Mouse (Mus musculus): ENCODE results near the gene Lcp1. TPM values are rescaled to one million over a fixed set of nuclear protein-coding genes. Genes with fewer than 3 reads are reported as not detected.

Gene Lcp1
- total RNA-seq, 1 experiment from 2014 or later, result 384 TPM

DNA sequence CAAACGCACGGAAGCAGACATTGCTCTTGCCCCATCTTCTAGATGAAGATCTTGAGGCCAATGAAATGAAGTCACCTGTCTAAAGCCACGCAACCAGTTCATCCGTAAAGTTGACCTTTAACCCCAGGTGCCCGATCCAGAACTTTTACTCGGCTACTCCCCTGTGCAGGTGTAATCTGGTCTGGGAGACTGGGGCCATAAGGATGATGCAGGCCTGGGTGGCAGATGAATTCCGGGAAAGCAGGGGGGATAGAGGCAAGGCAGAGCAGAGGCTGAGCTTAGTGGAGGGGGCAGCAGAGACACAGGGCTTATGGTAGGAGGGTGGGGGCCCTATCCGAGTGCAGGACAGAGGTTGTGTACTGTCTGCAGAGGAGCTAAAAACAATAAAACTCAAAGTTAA lies 43.4 kb downstream of the Lcp1 start:
- ATAC-seq (replicated peaks in 1 of 2; ENCODE audit: insufficient read depth in 1 of 2, low FRiP score in 2 of 2, low TSS enrichment in 1 of 2, low read depth in 1 of 2, poor library complexity in 2 of 2, severe bottlenecking in 2 of 2), result no peak

DNA sequence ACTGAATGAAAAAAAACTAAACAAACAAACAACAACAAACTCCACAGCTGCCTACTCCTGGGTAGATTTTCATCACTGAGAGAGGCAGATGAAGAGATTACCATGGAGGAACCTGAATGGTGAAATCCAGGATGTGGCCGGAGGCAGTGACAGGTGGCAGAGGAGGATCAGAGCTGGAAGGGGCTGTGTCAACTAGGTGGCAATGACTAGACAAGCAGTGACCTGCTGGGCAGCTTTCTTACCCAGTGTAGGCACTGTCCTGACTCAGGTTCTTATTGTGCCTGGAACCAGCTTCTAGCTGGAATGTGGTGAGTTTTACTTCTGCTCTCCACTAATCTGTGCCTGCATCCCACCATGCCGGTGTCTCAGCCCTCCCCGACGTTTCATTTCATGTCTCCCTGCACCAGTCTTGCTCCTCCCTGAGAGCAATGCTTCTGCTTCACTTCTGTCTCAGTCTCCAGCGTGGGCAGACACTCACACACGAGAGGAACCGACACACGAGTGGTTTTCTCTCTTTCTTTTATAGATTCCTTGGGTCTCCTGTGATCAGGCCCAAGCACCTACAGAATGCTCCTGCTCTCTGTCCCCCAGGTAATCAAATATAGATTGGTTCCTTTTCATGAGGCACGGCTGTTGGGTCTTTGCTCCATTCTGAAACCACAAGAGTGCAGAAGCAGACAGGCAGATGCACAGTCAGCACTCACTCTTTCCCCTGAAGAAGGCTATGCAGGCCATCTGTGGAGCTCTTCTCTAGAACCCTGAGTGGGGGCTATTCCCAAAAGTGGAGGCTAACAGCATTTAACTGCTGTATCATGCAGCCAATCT lies 44.0 kb downstream of the Lcp1 start:
- ATAC-seq (replicated peaks in 1 of 2; ENCODE audit: insufficient read depth in 1 of 2, low FRiP score in 2 of 2, low TSS enrichment in 1 of 2, low read depth in 1 of 2, poor library complexity in 2 of 2, severe bottlenecking in 2 of 2), result peak in 1 of 2 experiments; percentile 26; a peak in 1 of 4 replicates

DNA sequence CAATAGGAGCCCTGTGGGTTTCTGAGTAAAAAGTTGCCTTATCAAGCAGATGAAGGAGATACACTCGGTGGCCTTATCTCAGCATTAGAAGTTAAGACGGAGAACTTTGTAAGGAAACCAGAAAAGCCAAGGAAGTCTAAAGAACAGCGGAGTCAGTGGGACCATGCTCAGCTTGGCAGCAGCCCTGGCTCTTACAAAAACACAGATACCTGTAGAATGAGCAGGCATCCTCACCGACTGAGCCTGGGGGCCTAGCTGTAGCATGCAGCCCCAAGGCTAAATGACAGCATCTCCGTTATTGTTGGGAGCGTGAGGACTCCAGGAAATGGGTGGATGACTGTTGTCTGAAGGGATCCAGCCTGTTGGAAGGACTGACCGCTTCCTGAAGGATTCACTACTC lies 44.9 kb downstream of the Lcp1 start:
- ATAC-seq (replicated peaks in 1 of 2; ENCODE audit: insufficient read depth in 1 of 2, low FRiP score in 2 of 2, low TSS enrichment in 1 of 2, low read depth in 1 of 2, poor library complexity in 2 of 2, severe bottlenecking in 2 of 2), result no peak

DNA sequence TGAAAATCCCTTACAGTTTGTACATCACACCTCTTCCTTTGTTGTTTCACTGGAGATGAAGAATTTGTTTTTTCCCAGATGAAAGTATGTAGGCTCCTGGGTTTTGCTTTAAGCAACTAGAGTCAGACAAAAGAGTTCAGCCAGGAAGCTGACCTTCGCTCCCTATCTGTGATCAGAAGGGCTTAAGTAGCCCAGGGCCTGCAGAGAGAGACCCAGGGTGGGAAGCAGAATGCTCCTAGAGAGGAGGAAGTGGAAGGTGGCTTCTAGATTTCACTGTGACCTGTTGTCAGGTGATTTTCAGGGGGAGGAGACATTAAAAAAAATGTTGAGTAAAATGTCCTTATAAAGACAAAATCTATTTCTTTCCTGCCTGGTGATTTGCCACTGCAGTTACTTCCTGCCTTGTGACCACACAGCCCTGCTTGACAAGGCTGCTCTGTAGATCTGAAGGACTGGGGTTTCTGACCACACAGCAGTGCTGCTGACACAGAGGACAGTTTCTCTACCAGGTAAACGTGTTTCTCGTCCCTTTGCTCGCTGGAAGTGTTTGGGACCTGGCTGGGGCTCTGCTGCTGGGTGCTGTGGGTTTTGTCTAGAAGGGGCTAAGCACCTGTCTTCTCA lies 45.6 kb downstream of the Lcp1 start:
- ATAC-seq (replicated peaks in 1 of 2; ENCODE audit: insufficient read depth in 1 of 2, low FRiP score in 2 of 2, low TSS enrichment in 1 of 2, low read depth in 1 of 2, poor library complexity in 2 of 2, severe bottlenecking in 2 of 2), result peak; percentile 47

DNA sequence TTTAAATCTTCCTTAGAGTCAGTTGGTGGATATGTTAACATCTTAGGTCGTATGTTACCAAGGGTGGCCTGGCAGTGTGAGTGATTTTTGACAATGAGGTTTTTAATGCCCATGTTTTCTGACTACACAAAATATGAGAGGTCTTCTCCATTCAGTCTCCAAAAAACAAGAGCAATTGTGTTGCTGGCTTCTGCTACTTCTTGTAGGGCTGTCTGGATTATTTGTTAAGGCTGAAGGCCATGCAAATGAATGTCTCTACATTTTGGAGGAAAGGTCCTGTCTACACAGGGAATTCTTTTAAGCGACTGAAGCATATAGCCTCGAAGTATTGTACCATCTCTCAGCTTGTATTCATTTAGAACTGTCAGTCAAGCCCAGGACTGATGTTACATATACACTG lies 46.5 kb downstream of the Lcp1 start:
- no peak for ATAC-seq (replicated peaks in 1 of 2; ENCODE audit: insufficient read depth in 1 of 2, low FRiP score in 2 of 2, low TSS enrichment in 1 of 2, low read depth in 1 of 2, poor library complexity in 2 of 2, severe bottlenecking in 2 of 2)

DNA sequence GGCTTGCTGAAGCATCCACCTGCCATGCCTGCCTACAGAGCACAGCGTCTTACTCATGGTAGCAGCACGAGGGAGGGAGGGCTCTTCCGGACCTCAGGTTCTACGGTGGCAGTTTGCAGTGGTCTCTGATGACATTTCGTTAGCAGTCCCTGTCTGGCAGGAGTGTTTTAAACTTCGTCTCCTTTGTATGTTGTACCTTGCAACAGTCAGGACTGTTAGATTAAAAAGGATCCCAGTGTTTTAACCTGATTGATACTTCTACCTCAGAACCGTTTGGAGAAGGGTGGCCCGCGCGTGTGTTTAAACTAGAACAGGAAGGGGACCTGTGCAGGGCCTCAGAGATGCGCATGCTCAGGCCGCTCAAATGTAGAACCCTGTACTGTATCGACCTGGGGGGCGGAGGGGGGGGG lies 47.5 kb downstream of the Lcp1 start:
- peak in 1 of 2 experiments; percentile 29; a peak in 1 of 4 replicates for ATAC-seq (replicated peaks in 1 of 2; ENCODE audit: insufficient read depth in 1 of 2, low FRiP score in 2 of 2, low TSS enrichment in 1 of 2, low read depth in 1 of 2, poor library complexity in 2 of 2, severe bottlenecking in 2 of 2)

DNA sequence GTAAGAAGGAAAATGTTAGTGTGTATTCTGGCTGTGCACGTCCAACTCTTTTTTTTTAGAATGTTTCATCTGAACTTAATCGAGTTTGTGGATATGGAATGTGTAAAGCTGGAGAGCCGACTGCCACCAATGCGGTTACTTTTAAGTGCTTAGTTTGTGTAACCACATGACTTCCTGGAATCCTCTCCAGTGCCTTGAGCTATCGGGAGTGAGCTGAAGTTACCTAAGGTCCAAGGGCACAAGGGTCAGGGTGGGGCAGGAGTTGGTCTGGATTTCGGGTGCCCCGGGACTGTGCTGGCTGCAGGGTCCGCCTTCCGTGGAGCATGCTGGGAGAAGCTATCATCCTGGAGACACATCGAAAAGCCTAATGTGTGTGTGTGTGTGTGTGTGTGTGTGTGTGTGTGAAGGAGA lies 47.9 kb downstream of the Lcp1 start:
- no peak for ATAC-seq (replicated peaks in 1 of 2; ENCODE audit: insufficient read depth in 1 of 2, low FRiP score in 2 of 2, low TSS enrichment in 1 of 2, low read depth in 1 of 2, poor library complexity in 2 of 2, severe bottlenecking in 2 of 2)

DNA sequence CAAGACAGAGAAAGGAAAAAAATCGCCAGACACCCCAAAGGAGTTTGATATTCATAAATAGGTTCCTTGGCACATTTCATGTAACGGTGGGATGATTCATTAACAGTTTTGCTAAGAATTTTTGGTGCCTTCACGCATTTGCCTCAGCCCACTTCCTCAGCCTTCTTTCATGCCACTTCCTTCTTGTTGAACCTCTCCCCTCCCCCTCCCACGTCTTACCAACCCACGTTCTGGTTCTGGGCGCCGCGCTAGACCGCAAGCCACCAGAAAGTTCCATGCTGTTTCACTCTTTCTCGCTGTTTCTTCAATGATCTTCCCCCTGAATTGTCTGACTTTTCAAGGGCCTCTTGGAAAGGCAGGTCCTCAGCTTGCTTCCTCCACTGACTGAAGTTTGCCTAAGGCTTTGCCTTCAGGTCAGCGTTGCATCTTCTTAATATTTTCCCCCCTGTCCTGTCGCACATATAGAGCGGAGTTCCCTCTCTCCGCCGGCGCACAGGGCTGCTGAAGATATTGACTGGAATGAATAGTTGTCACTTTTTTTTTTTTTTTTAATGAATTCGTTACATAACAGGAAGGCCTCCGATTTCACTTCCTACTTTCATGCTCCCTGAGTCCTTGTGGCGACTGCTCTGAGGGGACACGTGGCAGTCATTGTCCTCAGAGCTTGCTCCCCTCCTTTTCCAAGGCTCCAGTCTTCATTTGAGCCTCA lies 48.5 kb downstream of the Lcp1 start:
- peak; percentile 34 to 47 for ATAC-seq (replicated peaks in 1 of 2; ENCODE audit: insufficient read depth in 1 of 2, low FRiP score in 2 of 2, low TSS enrichment in 1 of 2, low read depth in 1 of 2, poor library complexity in 2 of 2, severe bottlenecking in 2 of 2)

DNA sequence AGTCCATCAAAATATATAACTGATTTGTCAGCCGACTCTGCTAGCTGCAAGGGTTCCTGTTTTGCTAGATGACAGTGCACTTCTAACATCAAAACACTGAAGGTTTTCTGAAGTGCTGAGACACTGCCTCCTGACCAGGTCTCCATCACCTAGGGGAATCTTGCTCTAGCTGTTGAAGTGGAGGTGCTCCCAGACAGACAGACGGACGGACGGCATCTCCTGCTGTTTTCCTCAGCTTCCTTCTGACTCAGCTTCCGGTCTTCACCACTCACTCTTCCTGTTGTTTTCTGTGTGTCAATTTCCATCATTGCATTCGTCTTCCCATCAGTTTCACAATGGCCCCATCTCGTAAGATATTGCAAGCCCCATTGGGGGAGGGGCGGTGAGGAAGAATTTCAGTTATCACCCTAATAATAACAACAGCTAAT lies 49.7 kb downstream of the Lcp1 start:
- ATAC-seq (replicated peaks in 1 of 2; ENCODE audit: insufficient read depth in 1 of 2, low FRiP score in 2 of 2, low TSS enrichment in 1 of 2, low read depth in 1 of 2, poor library complexity in 2 of 2, severe bottlenecking in 2 of 2), result peak in 1 of 2 experiments; percentile 9; a peak in 1 of 4 replicates

DNA sequence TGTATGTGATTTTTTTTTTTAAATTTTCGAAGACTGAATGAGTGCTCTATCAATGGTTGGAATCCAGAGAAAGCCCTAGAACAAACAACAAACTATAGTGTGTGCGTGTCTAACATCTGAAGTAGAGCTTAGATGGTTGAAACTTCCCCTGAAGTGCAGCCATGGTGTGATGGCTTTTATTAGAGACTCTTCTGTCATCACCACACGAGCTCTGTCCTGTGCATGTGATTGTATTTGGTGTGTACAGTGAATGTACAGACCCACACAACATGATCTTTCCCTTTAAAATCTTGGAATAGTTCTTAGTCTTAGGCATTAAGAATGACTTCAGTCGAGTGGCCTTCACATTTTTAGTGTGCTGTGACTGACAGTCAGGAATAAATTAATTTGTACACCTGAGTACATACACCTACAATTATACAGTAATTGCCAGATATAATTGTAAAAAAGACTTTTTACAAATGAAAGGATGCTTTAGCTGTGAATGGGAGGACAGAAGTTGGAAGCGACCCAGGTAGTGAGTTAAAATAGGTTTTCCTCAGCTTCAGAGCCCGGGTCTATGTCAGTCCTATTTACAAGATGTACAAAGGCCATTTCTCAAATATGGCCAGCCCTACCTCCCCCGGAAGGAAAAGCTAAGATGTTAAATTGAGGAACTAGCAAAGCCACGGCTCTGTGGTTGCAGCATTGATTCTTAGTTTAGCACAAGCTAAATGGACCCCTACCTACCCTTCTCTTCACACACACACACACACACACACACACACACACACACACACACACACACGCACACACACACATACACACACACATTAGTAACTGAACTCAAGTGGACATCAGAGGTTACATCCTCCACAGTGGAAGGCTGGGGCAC lies 50.4 kb downstream of the Lcp1 start:
- peak; percentile 23 to 35; a peak in 3 of 4 replicates for ATAC-seq (replicated peaks in 1 of 2; ENCODE audit: insufficient read depth in 1 of 2, low FRiP score in 2 of 2, low TSS enrichment in 1 of 2, low read depth in 1 of 2, poor library complexity in 2 of 2, severe bottlenecking in 2 of 2)

DNA sequence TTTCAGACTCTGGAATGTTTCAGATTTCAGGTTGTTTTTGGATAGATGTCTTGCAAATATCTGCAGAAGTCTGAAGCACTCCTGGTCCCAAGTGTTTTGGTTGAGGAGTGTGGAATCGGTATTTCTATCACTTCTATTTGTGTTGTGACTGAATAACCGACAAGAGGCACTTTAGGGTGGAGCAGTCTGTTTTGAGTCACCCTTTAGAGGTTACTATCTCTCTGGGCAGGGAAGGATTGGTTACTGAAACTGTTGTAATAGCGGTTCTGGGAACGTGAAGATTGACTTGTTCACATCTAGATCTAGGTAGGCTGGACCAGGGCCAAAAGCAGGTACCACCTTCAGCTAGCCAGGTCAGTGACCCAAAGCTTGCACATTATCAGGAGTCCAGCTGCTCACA lies 51.5 kb downstream of the Lcp1 start:
- ATAC-seq (replicated peaks in 1 of 2; ENCODE audit: insufficient read depth in 1 of 2, low FRiP score in 2 of 2, low TSS enrichment in 1 of 2, low read depth in 1 of 2, poor library complexity in 2 of 2, severe bottlenecking in 2 of 2), result no peak

DNA sequence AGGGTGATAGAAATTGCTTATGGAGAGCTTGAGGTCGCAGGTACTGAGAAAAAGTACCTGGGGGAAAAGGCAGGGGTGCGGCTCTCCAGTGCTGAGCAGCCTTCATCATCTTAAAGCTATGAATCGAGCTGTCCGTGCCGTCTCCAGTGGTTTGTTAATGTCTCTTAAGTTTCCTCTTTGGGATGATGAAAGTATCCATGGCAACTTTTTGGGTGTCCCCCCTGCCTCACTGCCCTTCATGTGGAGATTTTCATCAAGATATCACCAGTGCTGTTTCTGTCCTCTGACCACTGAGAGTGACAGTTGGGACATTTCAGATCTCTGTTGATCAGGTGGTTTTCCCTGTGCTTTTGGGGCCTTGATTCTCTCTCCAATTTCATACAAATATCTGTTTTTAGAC lies 51.9 kb downstream of the Lcp1 start:
- no peak for ATAC-seq (replicated peaks in 1 of 2; ENCODE audit: insufficient read depth in 1 of 2, low FRiP score in 2 of 2, low TSS enrichment in 1 of 2, low read depth in 1 of 2, poor library complexity in 2 of 2, severe bottlenecking in 2 of 2)

DNA sequence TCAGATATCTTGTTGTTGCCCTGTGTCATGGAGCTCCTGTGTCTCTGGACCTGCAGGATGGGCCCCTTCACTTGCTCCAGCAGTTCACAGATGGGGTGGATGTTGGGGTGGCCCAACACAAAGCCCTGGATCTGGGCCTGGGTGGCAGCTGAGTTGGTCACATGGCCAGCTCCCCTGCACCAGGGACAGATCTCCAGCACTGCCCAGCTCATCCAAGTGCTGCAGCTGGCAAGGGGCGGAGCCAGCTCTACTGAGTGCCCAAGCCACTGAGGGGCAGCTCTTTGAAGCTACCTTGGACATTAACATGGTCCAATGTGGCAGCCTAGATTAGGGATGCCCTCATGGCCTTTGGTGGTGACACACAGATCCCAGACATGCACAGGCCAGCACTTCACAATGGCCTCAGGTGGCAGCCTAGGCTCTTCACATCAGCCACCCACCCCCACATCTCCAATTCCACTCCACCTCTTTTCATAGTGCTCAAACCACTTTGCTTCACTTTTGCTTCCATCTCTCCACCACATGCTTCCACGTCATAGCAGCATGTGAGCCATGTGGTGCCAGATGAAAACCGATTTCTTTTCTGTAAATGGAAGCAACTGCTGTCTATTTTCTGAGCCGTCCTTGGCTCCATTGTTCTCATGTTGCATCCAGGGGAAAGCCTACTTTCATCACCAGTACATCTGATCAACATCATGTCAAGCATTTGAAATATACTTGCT lies 53.3 kb downstream of the Lcp1 start:
- no peak for ATAC-seq (replicated peaks in 1 of 2; ENCODE audit: insufficient read depth in 1 of 2, low FRiP score in 2 of 2, low TSS enrichment in 1 of 2, low read depth in 1 of 2, poor library complexity in 2 of 2, severe bottlenecking in 2 of 2)

DNA sequence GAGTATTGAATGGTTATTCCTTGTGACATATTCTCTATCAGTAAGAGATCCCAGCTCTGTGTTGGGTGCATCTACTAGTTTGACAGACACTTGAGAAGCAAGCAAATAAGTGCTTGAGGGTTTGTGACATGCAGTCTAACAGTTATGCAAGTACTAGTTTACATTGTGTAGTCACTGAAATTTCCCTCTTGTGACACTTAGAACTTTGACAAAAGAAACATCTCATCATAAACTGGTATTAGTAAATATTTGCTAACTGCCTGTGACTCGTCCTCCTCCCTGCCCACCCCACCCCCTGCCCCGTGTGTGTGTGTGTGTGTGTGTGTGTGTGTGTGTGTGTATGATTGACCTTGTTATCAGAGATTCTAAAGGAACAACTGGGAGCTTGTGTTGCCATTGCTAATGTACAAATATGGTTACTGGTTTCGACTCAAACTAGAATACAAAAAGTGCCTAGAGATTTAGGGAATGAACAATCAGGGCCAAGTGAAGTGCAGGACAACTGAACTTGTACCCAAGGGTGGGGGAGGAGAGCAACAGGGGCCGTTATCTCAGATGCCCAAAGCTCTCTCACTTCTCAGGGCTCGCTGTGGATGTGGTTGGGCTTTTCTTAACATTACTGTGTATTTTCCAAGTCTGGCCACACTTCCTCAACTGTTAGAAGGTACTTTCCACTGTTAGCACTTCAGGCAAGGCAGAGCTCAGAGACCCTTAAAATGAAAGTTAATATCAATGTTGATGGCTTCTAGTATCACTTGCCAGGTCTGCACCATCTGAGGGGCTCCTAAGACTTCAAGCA lies 55.1 kb downstream of the Lcp1 start:
- peak; percentile 63 for ATAC-seq (replicated peaks in 1 of 2; ENCODE audit: insufficient read depth in 1 of 2, low FRiP score in 2 of 2, low TSS enrichment in 1 of 2, low read depth in 1 of 2, poor library complexity in 2 of 2, severe bottlenecking in 2 of 2)

DNA sequence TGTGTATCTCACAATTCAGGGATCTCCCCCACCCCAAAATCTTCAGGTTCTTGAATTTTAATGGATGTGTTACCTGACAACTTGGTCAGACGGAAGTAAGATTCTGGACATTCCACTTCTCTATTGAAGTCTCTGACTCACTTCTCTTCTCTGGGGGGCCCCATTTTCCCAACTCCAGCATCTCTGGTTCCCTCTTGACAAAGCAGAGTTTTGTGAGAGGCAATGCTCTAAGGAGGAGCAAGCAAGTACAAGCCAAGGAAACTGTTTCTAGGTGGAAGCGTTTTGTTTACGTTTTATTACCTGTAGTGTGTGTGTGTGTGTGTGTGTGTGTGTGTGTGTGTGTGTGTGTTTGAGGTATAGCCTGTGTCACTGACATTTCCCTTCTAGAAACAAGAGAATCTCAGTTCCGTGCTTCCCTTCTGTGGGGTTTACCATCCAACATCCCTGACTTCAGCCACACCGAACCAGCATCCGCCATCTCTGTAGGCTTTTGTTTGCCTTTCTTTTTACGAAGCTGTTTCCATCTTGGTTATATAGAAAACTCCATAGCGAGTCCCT lies 56.0 kb downstream of the Lcp1 start:
- ATAC-seq (replicated peaks in 1 of 2; ENCODE audit: insufficient read depth in 1 of 2, low FRiP score in 2 of 2, low TSS enrichment in 1 of 2, low read depth in 1 of 2, poor library complexity in 2 of 2, severe bottlenecking in 2 of 2), result no peak

DNA sequence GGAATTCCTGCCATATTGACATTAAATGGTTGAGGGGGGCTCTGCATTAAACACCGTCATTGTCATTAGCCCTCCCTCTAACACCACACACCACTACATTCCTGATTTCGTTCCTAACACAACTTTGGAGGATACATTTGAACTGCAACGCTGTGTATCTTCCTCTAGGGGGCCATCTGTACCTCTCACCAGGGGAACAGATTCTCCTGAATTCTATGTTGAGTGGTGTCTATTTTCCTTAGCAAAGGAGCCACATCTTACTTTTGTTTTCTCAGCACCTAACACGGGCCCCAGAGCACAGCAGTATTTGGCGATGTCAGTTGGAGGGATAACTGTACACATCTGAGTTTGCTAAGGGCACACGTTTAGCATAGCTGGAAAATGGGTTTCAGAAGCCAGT lies 57.6 kb downstream of the Lcp1 start:
- ATAC-seq (replicated peaks in 1 of 2; ENCODE audit: insufficient read depth in 1 of 2, low FRiP score in 2 of 2, low TSS enrichment in 1 of 2, low read depth in 1 of 2, poor library complexity in 2 of 2, severe bottlenecking in 2 of 2), result no peak

Data from hematopoietic stem cell, adult 5-6 weeks (primary cell).